Mouse (Mus musculus): ENCODE measurements around the gene Ntn5. TPM values are rescaled to one million over a fixed set of nuclear protein-coding genes. Genes with fewer than 3 reads are reported as not detected.
A peak's percentile ranks its signal among the peaks of the same experiment; 100 is the strongest.

Gene Ntn5
- polyA plus RNA-seq, 1 experiment from 2014 or later, result 0.30 TPM

GRCm38 (mm10) chr7:45705443-45705864 lies 21.6 kb downstream of the Ntn5 start:
- H3K36me3 ChIP-seq (ENCODE audit: insufficient read depth), result peaks cover 13% of the 10 kb centered on the region
- H3K27ac ChIP-seq (ENCODE audit: low read depth), result peak overlapping the region; percentile 80
- H3K4me2 ChIP-seq, result peak overlapping the region; percentile 95
- no peak for TF ChIP-seq CTCF (IDR thresholded peaks at IDR 0.05; ENCODE audit: low read depth)
- peak overlapping the region; percentile 48 for H3K9ac ChIP-seq
- 0% methylated on average over 21 of the region's 21 CpGs for WGBS
- 0 out of 2 replicates have a peak, but pooled peaks have one; percentile 1 for ATAC-seq (ENCODE audit: insufficient read depth)
- peaks cover 25% of the 10 kb centered on the region for H3K4me1 ChIP-seq (ENCODE audit: insufficient read depth)
- peaks cover 3% of the 10 kb centered on the region for H3K27me3 ChIP-seq (ENCODE audit: insufficient read depth, low read length)
- no peak for DNase-seq
- peak overlapping the region; percentile 55 for H3K4me3 ChIP-seq (ENCODE audit: low read depth, low read length)
- no peaks in the 10 kb centered on the region for H3K9me3 ChIP-seq (ENCODE audit: low read depth, low read length)

- Histone ChIP-seq H3K4me3 (ENCODE audit: low read depth, low read length) (peak overlapping the region; percentile 55), H3K4me1 (ENCODE audit: insufficient read depth) (peaks cover 23% of the 10 kb centered on the region), H3K36me3 (ENCODE audit: insufficient read depth) (peaks cover 17% of the 10 kb centered on the region), H3K9me3 (ENCODE audit: low read depth, low read length) (no peaks in the 10 kb centered on the region), H3K27ac (ENCODE audit: low read depth) (0 out of 2 replicates have a peak overlapping the region, but pooled peaks have one; percentile 80), H3K27me3 (ENCODE audit: insufficient read depth, low read length) (no peaks in the 10 kb centered on the region), H3K4me2 (peak overlapping the region; percentile 95), H3K9ac (peak overlapping the region; percentile 64)
- WGBS, result under 1% methylated on average over 7 of the region's 7 CpGs
- DNase-seq (peak; percentile 65), ATAC-seq (ENCODE audit: insufficient read depth) (0 out of 2 replicates have a peak, but pooled peaks have one; percentile 6)
- no peak for TF ChIP-seq CTCF (IDR thresholded peaks at IDR 0.05; ENCODE audit: low read depth)
Measured at GRCm38 (mm10) chr7:45705873-45706281, 22.1 kb downstream of the Ntn5 start.

GRCm38 (mm10) chr7:45706721-45707241 lies 23.0 kb downstream of the Ntn5 start:
- peak overlapping the region; percentile 72 for H3K27ac ChIP-seq (ENCODE audit: low read depth)
- no peak for ATAC-seq (ENCODE audit: insufficient read depth)
- H3K36me3 ChIP-seq (ENCODE audit: insufficient read depth), result peaks cover 26% of the 10 kb centered on the region
- H3K27me3 ChIP-seq (ENCODE audit: insufficient read depth, low read length), result no peaks in the 10 kb centered on the region
- TF ChIP-seq CTCF (IDR thresholded peaks at IDR 0.05; ENCODE audit: low read depth), result no peak
- peak; percentile 85 for DNase-seq
- H3K9me3 ChIP-seq (ENCODE audit: low read depth, low read length), result no peaks in the 10 kb centered on the region
- peaks cover 23% of the 10 kb centered on the region for H3K4me1 ChIP-seq (ENCODE audit: insufficient read depth)
- peak overlapping the region; percentile 64 for H3K9ac ChIP-seq
- H3K4me2 ChIP-seq, result peak overlapping the region; percentile 95
- under 1% methylated on average over 44 of the region's 45 CpGs for WGBS
- H3K4me3 ChIP-seq (ENCODE audit: low read depth, low read length), result peak overlapping the region; percentile 55

GRCm38 (mm10) chr7:45707375-45707967 lies 23.6 kb downstream of the Ntn5 start:
- H3K36me3 ChIP-seq (ENCODE audit: insufficient read depth), result peaks cover 33% of the 10 kb centered on the region

GRCm38 (mm10) chr7:45708221-45708761 lies 24.5 kb downstream of the Ntn5 start:
- H3K4me2 ChIP-seq, result peak overlapping the region; percentile 95
- no peak for TF ChIP-seq CTCF (IDR thresholded peaks at IDR 0.05; ENCODE audit: low read depth)
- WGBS, result 25% methylated on average over 13 of the region's 13 CpGs
- H3K4me3 ChIP-seq (ENCODE audit: low read depth, low read length), result peak overlapping the region; percentile 55; the same call in 1 of the 2 replicates
- no peaks in the 10 kb centered on the region for H3K27me3 ChIP-seq (ENCODE audit: insufficient read depth, low read length)
- no peak overlapping the region for H3K9ac ChIP-seq
- DNase-seq (no peak), ATAC-seq (ENCODE audit: insufficient read depth) (no peak)
- peaks cover 23% of the 10 kb centered on the region for H3K4me1 ChIP-seq (ENCODE audit: insufficient read depth)
- H3K9me3 ChIP-seq (ENCODE audit: low read depth, low read length), result no peaks in the 10 kb centered on the region
- no peak overlapping the region for H3K27ac ChIP-seq (ENCODE audit: low read depth)
- H3K36me3 ChIP-seq (ENCODE audit: insufficient read depth), result peaks cover 41% of the 10 kb centered on the region

More at GRCm38 (mm10) chr7:45707375-45707967, 23.6 kb downstream of the Ntn5 start:
- peak overlapping the region; percentile 95 for H3K4me2 ChIP-seq
- H3K9ac ChIP-seq, result no peak overlapping the region
- DNase-seq, result peak; percentile 90
- no peak for TF ChIP-seq CTCF (IDR thresholded peaks at IDR 0.05; ENCODE audit: low read depth)
- no peaks in the 10 kb centered on the region for H3K27me3 ChIP-seq (ENCODE audit: insufficient read depth, low read length)
- peaks cover 23% of the 10 kb centered on the region for H3K4me1 ChIP-seq (ENCODE audit: insufficient read depth)
- H3K27ac ChIP-seq (ENCODE audit: low read depth), result peak overlapping the region; percentile 51
- no peaks in the 10 kb centered on the region for H3K9me3 ChIP-seq (ENCODE audit: low read depth, low read length)
- ATAC-seq (ENCODE audit: insufficient read depth), result peak; percentile 6; the same call in 1 of the 2 replicates
- peak overlapping the region; percentile 55 for H3K4me3 ChIP-seq (ENCODE audit: low read depth, low read length)
- WGBS, result under 1% methylated on average over 27 of the region's 27 CpGs

GRCm38 (mm10) chr7:45709036-45709435 lies 25.2 kb downstream of the Ntn5 start:
- Histone ChIP-seq H3K9ac (no peak overlapping the region), H3K36me3 (ENCODE audit: insufficient read depth) (peaks cover 45% of the 10 kb centered on the region), H3K9me3 (ENCODE audit: low read depth, low read length) (no peaks in the 10 kb centered on the region), H3K4me3 (ENCODE audit: low read depth, low read length) (no peak overlapping the region), H3K27ac (ENCODE audit: low read depth) (no peak overlapping the region), H3K27me3 (ENCODE audit: insufficient read depth, low read length) (no peaks in the 10 kb centered on the region), H3K4me1 (ENCODE audit: insufficient read depth) (peaks cover 23% of the 10 kb centered on the region), H3K4me2 (no peak overlapping the region)
- 34% methylated on average over 6 of the region's 6 CpGs for WGBS
- no peak for TF ChIP-seq CTCF (IDR thresholded peaks at IDR 0.05; ENCODE audit: low read depth)
- DNase-seq (peak; percentile 42), ATAC-seq (ENCODE audit: insufficient read depth) (no peak)

- H3K4me3 ChIP-seq (ENCODE audit: low read depth, low read length), result no peak overlapping the region
- no peaks in the 10 kb centered on the region for H3K9me3 ChIP-seq (ENCODE audit: low read depth, low read length)
- ATAC-seq (ENCODE audit: insufficient read depth), result no peak
- no peak overlapping the region for H3K4me2 ChIP-seq
- no peak for DNase-seq
- H3K36me3 ChIP-seq (ENCODE audit: insufficient read depth), result peaks cover 45% of the 10 kb centered on the region
- H3K9ac ChIP-seq, result no peak overlapping the region
- no peak for TF ChIP-seq CTCF (IDR thresholded peaks at IDR 0.05; ENCODE audit: low read depth)
- no peak overlapping the region for H3K27ac ChIP-seq (ENCODE audit: low read depth)
- 59% methylated on average over 14 of the region's 14 CpGs for WGBS
- H3K27me3 ChIP-seq (ENCODE audit: insufficient read depth, low read length), result no peaks in the 10 kb centered on the region
- peaks cover 23% of the 10 kb centered on the region for H3K4me1 ChIP-seq (ENCODE audit: insufficient read depth)
Measured at GRCm38 (mm10) chr7:45709677-45710355, 26.0 kb downstream of the Ntn5 start.
